In the genomic region with DNA sequence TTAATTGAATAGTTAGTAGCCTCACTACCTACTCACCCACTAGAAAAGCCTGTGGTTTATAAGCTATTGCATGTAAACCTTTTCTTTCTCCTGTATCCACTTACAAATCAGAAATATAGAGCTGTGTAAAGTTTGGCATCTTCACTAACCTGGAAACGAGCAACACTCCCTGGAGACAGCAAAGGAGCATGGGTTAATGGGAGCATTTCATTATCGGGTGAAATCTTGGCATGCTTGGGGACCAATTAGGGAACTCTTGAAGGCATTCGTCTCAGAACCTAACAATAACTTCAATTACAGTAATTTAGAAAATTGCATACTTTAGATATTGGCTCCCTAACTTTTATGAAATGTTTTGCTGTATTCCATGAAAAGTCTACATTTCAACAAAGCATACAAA, we compare ENCODE assay signal across 20 mouse cellular contexts.
DNase-seq lines count a peak whose midpoint lies in the region; ATAC-seq and TF ChIP-seq lines count a peak whose summit lies in the region.
"Had no signal": no experiment of that assay in that cellular context is flagged by ENCODE, and none has a peak within 500 bp of the region (broad histone marks: within the 10 kb centered on the region; RNA-seq: fewer than 3 reads in every experiment).

No protein-coding gene starts in this region.

- DNase-seq in forebrain, embryonic 11.5 days (ENCODE audit: low spot score) = no peak
- DNase-seq in midbrain, postnatal 0 days (ENCODE audit: low spot score) = peak; percentile 10
- DNase-seq in midbrain, embryonic 11.5 days (ENCODE audit: low spot score, missing footprints) = no peak
- peak; percentile 86 for DNase-seq in brain, embryonic 14.5 days (ENCODE audit: low read depth)
- DNase-seq in heart, postnatal 25 days (ENCODE audit: low spot score) = no peak
- no peak for DNase-seq in left cerebral cortex, adult 18-20 months (ENCODE audit: low spot score in 2 of 2)
- DNase-seq: adrenal gland, adult 2 months; adrenal gland, postnatal 25 days; cerebellum, adult 11-12 months; cerebellum, adult 9-10 months; gastrocnemius, postnatal 10 days; heart, adult 18-20 months; heart, postnatal 10 days; kidney, adult 2 months had no signal

- no peak for TF ChIP-seq POLR2A in brain, embryonic 14.5 days (IDR thresholded peaks at IDR 0.05; ENCODE audit: borderline replicate concordance, extremely low read depth, insufficient read depth, insufficient read length, poor library complexity, severe bottlenecking)

- H3K9me3 ChIP-seq in forebrain, embryonic 12.5 days = no peaks in the 10 kb centered on the region
- H3K9me3 ChIP-seq in forebrain, embryonic 11.5 days (ENCODE audit: control insufficient read depth, low read length) = no peaks in the 10 kb centered on the region
- no peaks in the 10 kb centered on the region for H3K9me3 ChIP-seq in midbrain, postnatal 0 days (ENCODE audit: low read length)
- H3K9me3 ChIP-seq in midbrain, embryonic 11.5 days (ENCODE audit: control insufficient read depth, low read length) = no peaks in the 10 kb centered on the region
- H3K9me3 ChIP-seq in forebrain, embryonic 16.5 days (ENCODE audit: control insufficient read depth, low read length) = no peaks in the 10 kb centered on the region
- H3K9me3 ChIP-seq: heart, embryonic 10.5 days; hindbrain, embryonic 13.5 days had no signal

- WGBS in forebrain, embryonic 12.5 days = 64% methylated on average over 3 of the region's 3 CpGs
- WGBS in forebrain, embryonic 11.5 days = 69% methylated on average over 3 of the region's 3 CpGs
- 63% methylated on average over 3 of the region's 3 CpGs for WGBS in midbrain, postnatal 0 days
- 76% methylated on average over 3 of the region's 3 CpGs for WGBS in midbrain, embryonic 11.5 days
- WGBS in forebrain, embryonic 16.5 days = 18% methylated on average over 3 of the region's 3 CpGs

- intact Hi-C loops in heart, postnatal 25 days (cut with DNase I) = no loop called here

- no peak overlapping the region for H3K27ac ChIP-seq in forebrain, embryonic 12.5 days
- no peak overlapping the region for H3K27ac ChIP-seq in forebrain, embryonic 11.5 days (ENCODE audit: low read depth, low read length)
- H3K27ac ChIP-seq in midbrain, postnatal 0 days (ENCODE audit: low read depth, low read length) = no peak overlapping the region
- no peak overlapping the region for H3K27ac ChIP-seq in midbrain, embryonic 11.5 days (ENCODE audit: low read depth, low read length)
- no peak overlapping the region for H3K27ac ChIP-seq in forebrain, embryonic 16.5 days (ENCODE audit: low read length)
- H3K27ac ChIP-seq: heart, embryonic 10.5 days; hindbrain, embryonic 13.5 days had no signal

- no peaks in the 10 kb centered on the region for H3K27me3 ChIP-seq in forebrain, embryonic 12.5 days
- no peaks in the 10 kb centered on the region for H3K27me3 ChIP-seq in forebrain, embryonic 11.5 days (ENCODE audit: control insufficient read depth, insufficient read depth, low read length)
- H3K27me3 ChIP-seq in midbrain, postnatal 0 days (ENCODE audit: insufficient read depth, low read length) = no peaks in the 10 kb centered on the region
- H3K27me3 ChIP-seq in midbrain, embryonic 11.5 days (ENCODE audit: control insufficient read depth, insufficient read depth, low read length) = no peaks in the 10 kb centered on the region
- no peaks in the 10 kb centered on the region for H3K27me3 ChIP-seq in forebrain, embryonic 16.5 days (replicated peaks; ENCODE audit: control insufficient read depth, insufficient read depth, low read length)
- H3K27me3 ChIP-seq: CH12.LX; hindbrain, embryonic 13.5 days had no signal

- ATAC-seq in forebrain, embryonic 12.5 days (ENCODE audit: low FRiP score) = peak; percentile 53; the same call in 1 of the 2 replicates
- no peak for ATAC-seq in forebrain, embryonic 11.5 days (replicated peaks; ENCODE audit: low FRiP score)
- ATAC-seq in midbrain, postnatal 0 days (ENCODE audit: low FRiP score) = no peak
- ATAC-seq in midbrain, embryonic 11.5 days (ENCODE audit: low FRiP score) = no peak
- ATAC-seq in forebrain, embryonic 16.5 days = peak; percentile 68
- ATAC-seq: intestine, embryonic 16.5 days had no signal

- no peak for TF ChIP-seq CTCF in midbrain, postnatal 0 days (IDR thresholded peaks at IDR 0.05)
- no peak for TF ChIP-seq CTCF in brain, embryonic 14.5 days (IDR thresholded peaks at IDR 0.05; ENCODE audit: borderline replicate concordance, extremely low read depth, insufficient read depth, insufficient read length)

- H3K4me2 ChIP-seq in forebrain, embryonic 12.5 days = no peak overlapping the region
- H3K4me2 ChIP-seq in forebrain, embryonic 11.5 days (ENCODE audit: low read depth, low read length, severe bottlenecking) = no peak overlapping the region
- H3K4me2 ChIP-seq in midbrain, postnatal 0 days (ENCODE audit: low read depth, low read length, poor library complexity, severe bottlenecking) = no peak overlapping the region
- no peak overlapping the region for H3K4me2 ChIP-seq in midbrain, embryonic 11.5 days
- H3K4me2 ChIP-seq in forebrain, embryonic 16.5 days (ENCODE audit: low read length) = no peak overlapping the region
- H3K4me2 ChIP-seq: hindbrain, embryonic 13.5 days had no signal

- H3K9ac ChIP-seq in forebrain, embryonic 12.5 days = no peak overlapping the region
- H3K9ac ChIP-seq in forebrain, embryonic 11.5 days (ENCODE audit: low read length) = no peak overlapping the region
- no peak overlapping the region for H3K9ac ChIP-seq in midbrain, postnatal 0 days (replicated peaks; ENCODE audit: low read length, poor library complexity, severe bottlenecking)
- no peak overlapping the region for H3K9ac ChIP-seq in midbrain, embryonic 11.5 days (ENCODE audit: low read length)
- no peak overlapping the region for H3K9ac ChIP-seq in forebrain, embryonic 16.5 days (replicated peaks; ENCODE audit: low read depth, low read length)
- H3K9ac ChIP-seq: hindbrain, embryonic 13.5 days had no signal

- H3K4me1 ChIP-seq in forebrain, embryonic 12.5 days = no peaks in the 10 kb centered on the region
- no peaks in the 10 kb centered on the region for H3K4me1 ChIP-seq in forebrain, embryonic 11.5 days (replicated peaks; ENCODE audit: control insufficient read depth, insufficient read depth, low read length)
- no peaks in the 10 kb centered on the region for H3K4me1 ChIP-seq in midbrain, postnatal 0 days (ENCODE audit: insufficient read depth, low read length)
- no peaks in the 10 kb centered on the region for H3K4me1 ChIP-seq in midbrain, embryonic 11.5 days (ENCODE audit: control insufficient read depth, insufficient read depth, low read length)
- H3K4me1 ChIP-seq in forebrain, embryonic 16.5 days (replicated peaks; ENCODE audit: control insufficient read depth, insufficient read depth, low read length) = 0 out of 2 replicates have a peak, but pooled peaks cover 2% of the 10 kb centered on the region
- H3K4me1 ChIP-seq: heart, embryonic 10.5 days; hindbrain, embryonic 13.5 days had no signal

- H3K36me3 ChIP-seq in forebrain, embryonic 12.5 days (replicated peaks) = no peaks in the 10 kb centered on the region
- H3K36me3 ChIP-seq in forebrain, embryonic 11.5 days (ENCODE audit: control insufficient read depth, insufficient read depth, low read length) = no peaks in the 10 kb centered on the region
- no peaks in the 10 kb centered on the region for H3K36me3 ChIP-seq in midbrain, postnatal 0 days (ENCODE audit: insufficient read depth, low read length)
- no peaks in the 10 kb centered on the region for H3K36me3 ChIP-seq in midbrain, embryonic 11.5 days (ENCODE audit: control insufficient read depth, insufficient read depth, low read length)
- no peaks in the 10 kb centered on the region for H3K36me3 ChIP-seq in forebrain, embryonic 16.5 days (ENCODE audit: control insufficient read depth, insufficient read depth)
- H3K36me3 ChIP-seq: heart, embryonic 10.5 days; hindbrain, embryonic 13.5 days had no signal

- no peak overlapping the region for H3K4me3 ChIP-seq in forebrain, embryonic 12.5 days (replicated peaks)
- H3K4me3 ChIP-seq in forebrain, embryonic 11.5 days (ENCODE audit: low read depth, low read length) = no peak overlapping the region
- H3K4me3 ChIP-seq in midbrain, postnatal 0 days (ENCODE audit: low read depth, low read length) = no peak overlapping the region
- H3K4me3 ChIP-seq in midbrain, embryonic 11.5 days (ENCODE audit: low read depth, low read length) = no peak overlapping the region
- no peak overlapping the region for H3K4me3 ChIP-seq in forebrain, embryonic 16.5 days (replicated peaks; ENCODE audit: low read length)
- H3K4me3 ChIP-seq: heart, embryonic 10.5 days; hindbrain, embryonic 13.5 days had no signal

Comparison
In these comparisons a context has a peak if more than half of its experiments do, and no peak if none do; other contexts are left out.
1. ATAC-seq: peak in forebrain, embryonic 12.5 days (single experiment) and forebrain, embryonic 16.5 days (single experiment); none in forebrain, embryonic 11.5 days (single experiment), midbrain, postnatal 0 days (single experiment) and midbrain, embryonic 11.5 days (single experiment).
2. DNase-seq: peak in midbrain, postnatal 0 days (single experiment) and brain, embryonic 14.5 days (single experiment); none in forebrain, embryonic 11.5 days (single experiment), midbrain, embryonic 11.5 days (single experiment), heart, postnatal 25 days (single experiment) and left cerebral cortex, adult 18-20 months (0 of 2).